Mouse (Mus musculus): ENCODE results near the gene Ccne1.

- TF ChIP-seq CTCF (IDR thresholded peaks at IDR 0.05; ENCODE audit: low read depth) = peak; percentile 36; the same call in 1 of the 2 replicates
- TF ChIP-seq EP300 (IDR thresholded peaks at IDR 0.05; ENCODE audit: low read depth) = no peak
Observed at GRCm38 (mm10) chr7:38085573-38086211, 21.6 kb downstream of the Ccne1 start.

Data from heart, postnatal 0 days (tissue).